Mouse (Mus musculus) ES-Bruce4 (cell line): ENCODE data around the gene Ptpn1. TPM values are rescaled to one million over a fixed set of nuclear protein-coding genes. Genes with fewer than 3 reads are reported as not detected.

ENCODE experiments used
- H3K27ac ChIP-seq: 2 replicates; pipeline ENCODE4 v1.5.1; 2012; ENCODE audit warnings: low read length, inconsistent platforms; ENCODE audit not compliant: insufficient read depth
- H3K27me3 ChIP-seq: 2 replicates; pipeline ENCODE4 v1.6.1; 2012; ENCODE audit warnings: mild to moderate bottlenecking, low read length, inconsistent platforms; ENCODE audit not compliant: control insufficient read depth, poor library complexity, insufficient read depth, severe bottlenecking
- H3K36me3 ChIP-seq: 2 replicates; pipeline ENCODE4 v1.6.1; 2012; ENCODE audit warnings: inconsistent platforms, mild to moderate bottlenecking, low read length, moderate library complexity; ENCODE audit not compliant: control insufficient read depth, poor library complexity, insufficient read depth, severe bottlenecking
- H3K4me1 ChIP-seq: one replicate; pipeline ENCODE4 v1.8.1; 2011; ENCODE audit warnings: low read length; ENCODE audit not compliant: control insufficient read depth, insufficient read depth
- H3K4me3 ChIP-seq: 2 replicates; pipeline ENCODE4 v1.5.1; 2011; ENCODE audit warnings: low read depth, mild to moderate bottlenecking, low read length
- H3K9ac ChIP-seq: 2 replicates; pipeline ENCODE4 v1.6.1; 2012; ENCODE audit warnings: low read depth, mild to moderate bottlenecking, inconsistent platforms; ENCODE audit not compliant: poor library complexity, severe bottlenecking
- H3K9me3 ChIP-seq: replicated peaks from 2 replicates; pipeline ENCODE4 v1.6.1; 2012; ENCODE audit warnings: mild to moderate bottlenecking, low read length, inconsistent platforms; ENCODE audit not compliant: control insufficient read depth, poor library complexity, insufficient read depth, severe bottlenecking
- CTCF ChIP-seq: IDR thresholded peaks from one replicate; pipeline ENCODE4 v1.8.1; 2011; ENCODE audit warnings: low read depth, low read length
- EP300 ChIP-seq: IDR thresholded peaks from 2 replicates; pipeline ENCODE4 v1.6.1; 2011; ENCODE audit warnings: low read depth, low read length; ENCODE audit not compliant: insufficient read depth
- POLR2A ChIP-seq: IDR thresholded peaks from one replicate; pipeline ENCODE4 v1.8.1; 2011; ENCODE audit warnings: low read length; ENCODE audit not compliant: insufficient read depth
- polyA plus RNA-seq: library from polyadenylated mRNA; stranded (reverse); fragments of >200 nt; gene quantifications from 2 replicates; pipeline ENCODE4 v1.2.4, GENCODE M21; 2011; ENCODE audit warnings: low read depth; ENCODE audit not compliant: missing spikeins, insufficient read depth, insufficient read length

Gene Ptpn1
- polyA plus RNA-seq, 1 experiment = 51.3 TPM

GRCm38 (mm10) chr2:167904621-167905367, 27.1 kb upstream of the Ptpn1 start:
- Histone ChIP-seq H3K4me1 (peaks cover 1% of the 10 kb centered on the region), H3K4me3 (peak overlapping the region; percentile 25), H3K27ac (no peak overlapping the region), H3K27me3 (no peaks in the 10 kb centered on the region), H3K36me3 (no peaks in the 10 kb centered on the region), H3K9me3 (no peaks in the 10 kb centered on the region), H3K9ac (0 out of 2 replicates have a peak overlapping the region, but pooled peaks have one; percentile 21)
- TF ChIP-seq CTCF (peak; percentile 63), EP300 (no peak), POLR2A (no peak)

DNA sequence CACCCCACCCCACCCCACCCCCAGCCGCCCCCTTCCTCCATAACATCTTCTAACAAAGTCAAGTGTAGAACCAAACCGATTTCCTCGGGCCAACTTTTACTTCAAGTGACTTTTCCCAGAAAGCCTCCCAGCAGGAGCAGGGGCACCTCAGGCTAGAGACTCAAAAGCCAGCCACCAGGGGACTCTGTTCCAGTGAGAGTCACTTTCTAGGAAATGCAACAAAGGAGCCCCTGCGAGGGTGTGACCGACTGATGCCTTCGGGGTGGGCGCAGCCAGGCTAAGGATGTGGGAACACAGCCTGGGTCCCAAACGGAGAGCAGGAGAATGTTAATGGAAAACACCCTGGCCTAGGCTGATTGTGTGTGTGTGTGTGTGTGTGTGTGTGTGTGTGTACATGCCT, 26.3 kb upstream of the Ptpn1 start:
- TF ChIP-seq POLR2A (no peak), EP300 (no peak), CTCF (no peak)
- no peaks in the 10 kb centered on the region for H3K9me3 ChIP-seq

DNA sequence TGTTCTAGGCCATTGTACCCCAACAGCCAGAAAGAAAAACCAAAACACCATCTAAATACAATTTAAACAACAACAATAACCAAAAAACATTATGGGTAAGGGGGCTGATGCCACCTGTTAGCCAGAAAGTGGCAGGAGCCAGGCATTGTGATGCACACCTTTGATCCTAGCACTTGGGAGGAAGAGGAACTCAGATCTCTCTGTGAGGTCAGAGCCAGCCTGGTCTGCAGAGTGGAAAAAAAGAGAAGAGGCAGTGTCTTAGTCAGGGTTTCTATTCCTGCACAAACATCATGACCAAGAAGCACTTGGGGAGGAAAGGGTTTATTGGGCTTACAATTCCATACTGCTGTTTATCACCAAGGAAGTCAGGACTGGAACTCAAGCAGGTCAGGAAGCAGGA, 25.1 kb upstream of the Ptpn1 start:
- Histone ChIP-seq H3K27ac (no peak overlapping the region), H3K36me3 (no peaks in the 10 kb centered on the region), H3K9me3 (no peaks in the 10 kb centered on the region), H3K27me3 (no peaks in the 10 kb centered on the region), H3K4me3 (no peak overlapping the region), H3K9ac (no peak overlapping the region), H3K4me1 (peaks cover 1% of the 10 kb centered on the region)
- TF ChIP-seq EP300 (no peak), POLR2A (no peak), CTCF (no peak)

More for the DNA sequence above, 26.3 kb upstream of the Ptpn1 start:
- no peak overlapping the region for H3K27ac ChIP-seq
- 0 out of 2 replicates have a peak overlapping the region, but pooled peaks have one; percentile 21 for H3K9ac ChIP-seq
- no peaks in the 10 kb centered on the region for H3K36me3 ChIP-seq
- peaks cover 1% of the 10 kb centered on the region for H3K4me1 ChIP-seq
- no peaks in the 10 kb centered on the region for H3K27me3 ChIP-seq
- no peak overlapping the region for H3K4me3 ChIP-seq

GRCm38 (mm10) chr2:167909531-167910177, 22.2 kb upstream of the Ptpn1 start:
- H3K27ac ChIP-seq = no peak overlapping the region
- no peak overlapping the region for H3K9ac ChIP-seq
- H3K4me1 ChIP-seq = peaks cover 1% of the 10 kb centered on the region
- TF ChIP-seq CTCF (no peak), POLR2A (no peak), EP300 (no peak)
- H3K9me3 ChIP-seq = no peaks in the 10 kb centered on the region
- no peak overlapping the region for H3K4me3 ChIP-seq
- H3K36me3 ChIP-seq = no peaks in the 10 kb centered on the region
- H3K27me3 ChIP-seq = no peaks in the 10 kb centered on the region

GRCm38 (mm10) chr2:167910178-167910540, 21.7 kb upstream of the Ptpn1 start:
- TF ChIP-seq EP300 = no peak
- TF ChIP-seq CTCF = no peak
- TF ChIP-seq POLR2A = no peak
- H3K4me3 ChIP-seq = no peak overlapping the region
- no peak overlapping the region for H3K9ac ChIP-seq
- peaks cover 1% of the 10 kb centered on the region for H3K4me1 ChIP-seq
- no peaks in the 10 kb centered on the region for H3K27me3 ChIP-seq
- H3K36me3 ChIP-seq = no peaks in the 10 kb centered on the region
- H3K27ac ChIP-seq = no peak overlapping the region
- H3K9me3 ChIP-seq = no peaks in the 10 kb centered on the region

DNA sequence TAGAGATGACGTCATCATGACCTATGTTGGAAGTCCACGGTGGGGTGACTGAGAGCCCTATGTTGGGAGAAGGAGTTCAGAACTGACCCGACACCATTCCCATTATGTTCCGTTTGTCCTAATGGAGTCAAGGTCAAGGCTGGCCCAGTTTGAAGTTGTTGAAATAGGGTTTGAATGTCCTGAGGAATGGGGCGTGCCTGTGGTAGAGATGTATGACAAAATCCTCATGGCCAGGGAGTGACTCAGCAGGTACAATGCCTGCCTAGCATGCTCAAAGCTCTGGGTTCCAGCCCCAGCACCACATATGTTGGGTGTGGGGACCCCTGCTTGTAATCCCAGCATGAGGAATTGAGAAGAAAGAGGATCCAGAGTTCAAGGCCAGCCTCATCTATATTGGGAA, 20.3 kb upstream of the Ptpn1 start:
- TF ChIP-seq CTCF (no peak), POLR2A (no peak), EP300 (no peak)
- Histone ChIP-seq H3K4me3 (no peak overlapping the region), H3K36me3 (no peaks in the 10 kb centered on the region), H3K9me3 (no peaks in the 10 kb centered on the region), H3K4me1 (no peaks in the 10 kb centered on the region), H3K27ac (no peak overlapping the region), H3K27me3 (no peaks in the 10 kb centered on the region), H3K9ac (no peak overlapping the region)
